In the genomic region with DNA sequence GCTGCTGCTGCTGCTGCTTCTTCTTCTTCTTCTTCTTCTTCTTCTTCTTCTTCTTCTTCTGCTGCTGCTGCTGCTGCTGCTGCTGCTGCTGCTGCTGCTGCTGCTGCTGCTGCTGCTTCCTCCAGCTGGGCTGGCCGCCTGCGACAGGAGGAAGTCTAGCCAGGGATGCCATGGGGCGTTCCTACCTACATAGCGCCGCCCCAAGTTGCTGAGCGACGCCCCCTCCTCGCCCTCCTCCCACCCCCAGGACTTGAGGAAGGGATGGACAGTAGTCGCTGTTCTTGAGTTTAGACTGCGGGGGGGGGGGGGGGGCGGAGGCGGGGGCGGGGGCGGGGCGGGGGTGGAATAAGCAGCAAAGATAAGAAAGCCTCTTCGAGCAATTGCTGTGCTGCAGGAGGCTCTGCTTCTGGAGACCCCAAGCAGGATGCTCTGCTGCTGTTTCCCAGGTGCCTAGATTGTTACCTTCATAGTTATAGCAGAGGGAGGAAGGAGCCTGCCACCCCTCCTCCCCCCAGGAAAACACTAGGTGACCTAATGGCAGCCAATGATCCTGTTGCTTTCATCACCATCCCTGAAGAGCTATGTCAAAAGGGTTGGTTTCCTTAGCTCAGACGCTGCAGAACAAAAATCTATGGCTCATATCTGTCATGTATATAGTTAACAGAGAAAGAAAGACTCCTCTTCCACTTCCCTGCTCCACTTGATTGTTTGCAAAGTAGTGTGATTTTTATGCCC, we compare ENCODE assay signal across 8 mouse cellular contexts. TPM values are rescaled to one million over a fixed set of nuclear protein-coding genes. Genes with fewer than 3 reads are reported as not detected.
A peak's percentile ranks its signal among the peaks of the same experiment; 100 is the strongest.
DNase-seq lines count a peak whose midpoint lies in the region; ATAC-seq and TF ChIP-seq lines count a peak whose summit lies in the region.

A gene (minus strand): TSS at position 685 of the 735 bp plus-strand sequence.

- H3K36me3 ChIP-seq in CH12.LX (replicated peaks in 1 of 2; ENCODE audit: control insufficient read depth in 1 of 2, insufficient read depth in 1 of 2, low read length in 1 of 2): no peaks in the 10 kb centered on the region
- no peaks in the 10 kb centered on the region for H3K36me3 ChIP-seq in heart, embryonic 12.5 days
- no peaks in the 10 kb centered on the region for H3K36me3 ChIP-seq in kidney, embryonic 15.5 days
- H3K36me3 ChIP-seq in liver, postnatal 0 days (replicated peaks; ENCODE audit: insufficient read depth, low read length): no peaks in the 10 kb centered on the region
- no peaks in the 10 kb centered on the region for H3K36me3 ChIP-seq in stomach, embryonic 16.5 days (ENCODE audit: control insufficient read depth, insufficient read depth, low read length)

- H3K79me2 ChIP-seq in CH12.LX (replicated peaks; ENCODE audit: control insufficient read depth, extremely low read depth, insufficient read depth, poor library complexity, severe bottlenecking): no peaks in the 10 kb centered on the region

- no peaks in the 10 kb centered on the region for H3K9me3 ChIP-seq in CH12.LX (replicated peaks; ENCODE audit: low read length)
- H3K9me3 ChIP-seq in heart, embryonic 12.5 days (replicated peaks): no peaks in the 10 kb centered on the region
- H3K9me3 ChIP-seq in kidney, embryonic 15.5 days (replicated peaks): no peaks in the 10 kb centered on the region
- H3K9me3 ChIP-seq in liver, postnatal 0 days (ENCODE audit: low read length): no peaks in the 10 kb centered on the region
- H3K9me3 ChIP-seq in stomach, embryonic 16.5 days (replicated peaks; ENCODE audit: control insufficient read depth, low read length): no peaks in the 10 kb centered on the region

- peaks cover 0 to 3% of the 10 kb centered on the region in 2 experiments; a peak in 1 of 4 replicates for H3K4me1 ChIP-seq in CH12.LX (ENCODE audit: control insufficient read depth in 1 of 2, insufficient read depth in 2 of 2)
- no peaks in the 10 kb centered on the region for H3K4me1 ChIP-seq in embryonic fibroblast, embryonic 13.5 days (ENCODE audit: control insufficient read depth, insufficient read depth, low read length)
- H3K4me1 ChIP-seq in heart, embryonic 12.5 days (replicated peaks): no peaks in the 10 kb centered on the region
- no peaks in the 10 kb centered on the region for H3K4me1 ChIP-seq in kidney, embryonic 15.5 days
- 0 out of 2 replicates have a peak, but pooled peaks cover 2% of the 10 kb centered on the region for H3K4me1 ChIP-seq in liver, postnatal 0 days (ENCODE audit: insufficient read depth)
- H3K4me1 ChIP-seq in stomach, embryonic 16.5 days (ENCODE audit: control insufficient read depth, insufficient read depth, low read length): no peaks in the 10 kb centered on the region

- in situ Hi-C loops in CH12.LX (cut with MboI; ENCODE audit: low pct_ligation_motif_present, low pct_unique_long_range_greater_than_20kb, low sequenced_read_pairs): no loop called here

- H3K9ac ChIP-seq in CH12.LX (ENCODE audit: insufficient read depth, low read depth): peak within 1 kb of the TSS; percentile 54; the same call in 1 of the 2 replicates
- H3K9ac ChIP-seq in heart, embryonic 12.5 days: peak within 1 kb of the TSS; percentile 35; the same call in 1 of the 2 replicates
- peak within 1 kb of the TSS; percentile 33; the same call in 1 of the 2 replicates for H3K9ac ChIP-seq in kidney, embryonic 15.5 days
- peak within 1 kb of the TSS; percentile 53 for H3K9ac ChIP-seq in liver, postnatal 0 days (replicated peaks)
- peak within 1 kb of the TSS; percentile 72 for H3K9ac ChIP-seq in stomach, embryonic 16.5 days (ENCODE audit: low read length)

- no peak for TF ChIP-seq RAD21 in CH12.LX (IDR thresholded peaks at IDR 0.05; ENCODE audit: low read depth, low read length)

- 8% methylated on average over 10 of the region's 17 CpGs for WGBS in heart, embryonic 12.5 days
- 13% methylated on average over 8 of the region's 17 CpGs for WGBS in kidney, embryonic 15.5 days
- WGBS in liver, postnatal 0 days (ENCODE audit: insufficient replicate concordance): 19% methylated on average over 10 of the region's 17 CpGs
- 18% methylated on average over 8 of the region's 17 CpGs for WGBS in stomach, embryonic 16.5 days

- peak within 1 kb of the TSS; percentile 32 to 86 (median 57) for H3K4me3 ChIP-seq in CH12.LX (replicated peaks in 1 of 3; ENCODE audit: low read depth in 2 of 3, low read length in 2 of 3, poor library complexity in 1 of 3)
- peak within 1 kb of the TSS; percentile 59 for H3K4me3 ChIP-seq in embryonic fibroblast, embryonic 13.5 days (ENCODE audit: insufficient read depth, low read length)
- peak within 1 kb of the TSS; percentile 64 for H3K4me3 ChIP-seq in heart, embryonic 12.5 days
- H3K4me3 ChIP-seq in kidney, embryonic 15.5 days (replicated peaks): peak within 1 kb of the TSS; percentile 51
- H3K4me3 ChIP-seq in liver, postnatal 0 days (ENCODE audit: low read depth, low read length): peak within 1 kb of the TSS; percentile 57
- H3K4me3 ChIP-seq in stomach, embryonic 16.5 days (replicated peaks; ENCODE audit: low read length): peak within 1 kb of the TSS; percentile 55

- peak; percentile 87 for ATAC-seq in heart, embryonic 12.5 days (ENCODE audit: insufficient number of reproducible peaks, low FRiP score)
- ATAC-seq in kidney, embryonic 15.5 days (replicated peaks; ENCODE audit: low FRiP score): peak; percentile 92
- peak; percentile 83 for ATAC-seq in liver, postnatal 0 days
- ATAC-seq in stomach, embryonic 16.5 days (ENCODE audit: insufficient read depth, low FRiP score): peak; percentile 89

- dilution Hi-C loops in CH12.LX (cut with MboI; ENCODE audit: extremely low pct_ligation_motif_present, extremely low pct_unique_long_range_greater_than_20kb, low sequenced_read_pairs): no loop called here

- TF ChIP-seq EP300 in CH12.LX (IDR thresholded peaks at IDR 0.05; ENCODE audit: low read length): no peak
- TF ChIP-seq EP300 in liver, postnatal 0 days (IDR thresholded peaks at IDR 0.05; ENCODE audit: low read depth): no peak

- no peak for TF ChIP-seq CTCF in CH12.LX (conservative IDR thresholded peaks at IDR 0.05 in 1 of 2, IDR thresholded peaks at IDR 0.05 in 1 of 2; ENCODE audit: low read depth in 2 of 2, low read length in 2 of 2)
- no peak for TF ChIP-seq CTCF in embryonic fibroblast, embryonic 13.5 days (IDR thresholded peaks at IDR 0.05; ENCODE audit: borderline replicate concordance, insufficient read depth, low read length)
- TF ChIP-seq CTCF in liver, postnatal 0 days (IDR thresholded peaks at IDR 0.05; ENCODE audit: low read depth): no peak

- DNase-seq in CH12.LX (ENCODE audit: extremely low read depth): peak; percentile 63
- peak; percentile 11 to 20 for DNase-seq in adrenal gland, postnatal 4 days (ENCODE audit: low spot score in 2 of 2)
- DNase-seq in liver, postnatal 0 days: peak; percentile 64
- peak; percentile 27 for DNase-seq in neural tube, embryonic 10.5 days (ENCODE audit: extremely low spot score, low spot score)

- no peak for TF ChIP-seq POLR2A in CH12.LX (IDR thresholded peaks at IDR 0.05; ENCODE audit: low read depth, low read length)
- TF ChIP-seq POLR2A in embryonic fibroblast, embryonic 13.5 days (IDR thresholded peaks at IDR 0.05; ENCODE audit: low read depth, low read length): no peak

- no peak within 1 kb of the TSS for H3K27ac ChIP-seq in CH12.LX (ENCODE audit: insufficient read depth, low read depth)
- H3K27ac ChIP-seq in embryonic fibroblast, embryonic 13.5 days (ENCODE audit: insufficient read depth, low read length): no peak within 1 kb of the TSS
- no peak within 1 kb of the TSS for H3K27ac ChIP-seq in heart, embryonic 12.5 days (ENCODE audit: poor library complexity, severe bottlenecking)
- no peak within 1 kb of the TSS for H3K27ac ChIP-seq in kidney, embryonic 15.5 days
- peak within 1 kb of the TSS; percentile 34; the same call in 1 of the 2 replicates for H3K27ac ChIP-seq in liver, postnatal 0 days (ENCODE audit: low read depth)
- no peak within 1 kb of the TSS for H3K27ac ChIP-seq in stomach, embryonic 16.5 days (ENCODE audit: low read length)

- H3K27me3 ChIP-seq in CH12.LX (replicated peaks): no peaks in the 10 kb centered on the region
- H3K27me3 ChIP-seq in heart, embryonic 12.5 days (replicated peaks): no peaks in the 10 kb centered on the region
- no peaks in the 10 kb centered on the region for H3K27me3 ChIP-seq in kidney, embryonic 15.5 days
- H3K27me3 ChIP-seq in liver, postnatal 0 days (ENCODE audit: insufficient read depth, low read length): no peaks in the 10 kb centered on the region
- H3K27me3 ChIP-seq in stomach, embryonic 16.5 days (ENCODE audit: control insufficient read depth, insufficient read depth, low read length): no peaks in the 10 kb centered on the region

- peak within 1 kb of the TSS; percentile 74 for H3K4me2 ChIP-seq in CH12.LX (ENCODE audit: insufficient read depth, low read depth, poor library complexity, severe bottlenecking)
- H3K4me2 ChIP-seq in heart, embryonic 12.5 days: peak within 1 kb of the TSS; percentile 70
- H3K4me2 ChIP-seq in kidney, embryonic 15.5 days: peak within 1 kb of the TSS; percentile 69
- H3K4me2 ChIP-seq in liver, postnatal 0 days (ENCODE audit: low read depth, low read length): peak within 1 kb of the TSS; percentile 73
- H3K4me2 ChIP-seq in stomach, embryonic 16.5 days (ENCODE audit: low read depth, low read length): peak within 1 kb of the TSS; percentile 58

TF ChIP-seq in CH12.LX, 34 proteins besides CTCF, POLR2A, EP300 and RAD21:
- no peak for TF ChIP-seq SIN3A (IDR thresholded peaks at IDR 0.05; ENCODE audit: low read length)
- no peak for TF ChIP-seq POLR2AphosphoS2 (IDR thresholded peaks at IDR 0.05; ENCODE audit: low read depth, low read length)
- TF ChIP-seq MAZ (IDR thresholded peaks at IDR 0.05; ENCODE audit: low read depth, low read length): no peak
- TF ChIP-seq TBP (conservative IDR thresholded peaks at IDR 0.05; ENCODE audit: low read depth, low read length): no peak
- no peak for TF ChIP-seq MAX (IDR thresholded peaks at IDR 0.05; ENCODE audit: low read length)
- no peak for TF ChIP-seq MEF2A (IDR thresholded peaks at IDR 0.05; ENCODE audit: borderline replicate concordance, low read depth, low read length)
- TF ChIP-seq SMC3 (IDR thresholded peaks at IDR 0.05; ENCODE audit: low read depth, low read length): no peak
- no peak for TF ChIP-seq ZKSCAN1 (IDR thresholded peaks at IDR 0.05; ENCODE audit: borderline replicate concordance, low read depth, low read length)
- no peak for TF ChIP-seq BHLHE40 (IDR thresholded peaks at IDR 0.05; ENCODE audit: low read depth, low read length)

RNA-seq across cellular contexts. Expression of the gene that starts here (rescaled TPM):
- total RNA-seq in CH12.LX (2012; rRNA removed): 0.17 and 0.21 TPM in 2 replicates
- total RNA-seq in CH12.LX (2014; rRNA removed): 0.27 and 0.42 TPM in 2 replicates
- polyA plus RNA-seq in CH12.LX (2012; ENCODE audit: insufficient read length, low read depth): 0.37 and 0.64 TPM in 2 replicates
- total RNA-seq in adrenal gland, postnatal 4 days (2021): 1 to 10 TPM; 2.5 to 3.0 TPM
- polyA plus RNA-seq in embryonic fibroblast, embryonic 13.5 days (2011; ENCODE audit: insufficient read length, low read depth, missing spikeins): 0.67 and 0.72 TPM in 2 replicates
- polyA plus RNA-seq in heart, embryonic 12.5 days (2016; fragmentation: Nextera tagmentation; extraction: Ambion mirVana): 1.1 and 2.4 TPM in 2 replicates
- polyA plus RNA-seq in kidney, embryonic 15.5 days (2015; fragmentation: Nextera tagmentation; extraction: Ambion mirVana): 1.9 and 2.4 TPM in 2 replicates
- polyA plus RNA-seq in liver, postnatal 0 days (2015; fragmentation: Nextera tagmentation; extraction: Ambion mirVana): 1.2 and 1.4 TPM in 2 replicates
- polyA plus RNA-seq in stomach, embryonic 16.5 days (2015; fragmentation: Nextera tagmentation; extraction: Ambion mirVana): 3.4 TPM in 2 replicates

Comparison
In these comparisons a context has a peak if more than half of its experiments do, and no peak if none do; other contexts are left out.
1. Peak in DNase-seq, H3K4me3 ChIP-seq, H3K9ac ChIP-seq and H3K4me2 ChIP-seq in CH12.LX; RNA of the gene not detected or under 1 TPM.